Mouse (Mus musculus) 3T3-L1 (cell line): ENCODE measurements around the gene Herc4.

Source experiments
- DNase-seq: peaks from one replicate; pipeline ENCODE4 v3.0.0-alpha.2; 2015; ENCODE audit warnings: low read depth, low spot score

The Herc4 gene

DNA sequence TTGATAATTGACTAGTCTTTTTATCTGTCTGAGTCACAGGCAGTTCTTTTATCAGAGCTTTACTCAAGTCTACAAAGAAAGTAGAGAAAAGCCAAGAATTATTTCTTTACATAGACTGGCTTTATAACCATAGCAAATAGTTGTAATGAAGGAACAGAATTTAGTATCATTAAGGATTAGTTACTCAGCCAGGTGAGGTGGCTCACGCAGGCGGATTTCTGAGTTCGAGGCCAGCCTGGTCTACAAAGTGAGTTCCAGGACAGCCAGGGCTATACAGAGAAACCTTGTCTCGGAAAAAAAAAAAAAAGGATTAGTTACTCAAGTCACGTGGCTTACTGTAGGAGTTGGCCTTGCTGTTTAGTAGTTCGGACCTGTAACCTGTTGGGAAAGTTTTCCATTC is 4.8 kb downstream of the Herc4 start:
- DNase-seq = no peak

DNA sequence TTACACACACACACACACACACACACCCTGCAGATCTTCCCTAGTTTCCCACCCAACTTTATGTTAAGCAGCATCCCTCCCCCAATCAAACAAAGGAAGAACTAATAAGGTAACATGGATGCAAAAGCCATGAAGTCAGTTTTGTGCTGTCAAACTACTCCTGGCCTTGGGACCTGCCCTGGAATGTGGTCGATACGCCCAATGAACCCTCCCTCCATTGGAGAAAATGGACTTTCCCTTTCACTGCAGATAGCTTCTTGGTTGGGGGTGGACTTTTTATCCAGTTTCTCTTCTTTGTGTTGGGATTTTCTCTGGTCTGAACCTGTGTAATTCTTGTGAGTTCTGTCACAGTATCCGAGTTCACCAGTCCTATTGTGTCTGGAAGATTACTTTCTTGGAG is 15.1 kb downstream of the Herc4 start:
- no peak for DNase-seq

DNA sequence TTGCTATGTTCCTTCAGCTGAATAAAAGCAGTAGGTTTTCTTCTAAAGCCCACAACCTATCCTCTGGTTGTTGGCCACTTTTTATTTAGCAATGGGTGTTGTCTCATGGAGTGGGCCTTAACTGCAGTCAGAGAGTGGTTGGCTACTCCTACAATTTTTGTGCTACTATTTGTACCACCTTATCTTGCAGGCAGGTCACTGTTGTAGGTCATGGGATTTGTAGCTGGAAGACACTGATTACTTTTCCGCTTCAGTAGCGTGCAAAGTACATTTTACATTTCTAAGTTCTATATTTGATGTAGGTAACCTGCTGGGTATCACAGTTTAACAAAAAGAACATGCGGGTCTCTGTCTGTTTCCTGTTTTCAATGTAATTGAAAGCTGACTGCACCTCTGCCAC is 15.7 kb downstream of the Herc4 start:
- DNase-seq = no peak

DNA sequence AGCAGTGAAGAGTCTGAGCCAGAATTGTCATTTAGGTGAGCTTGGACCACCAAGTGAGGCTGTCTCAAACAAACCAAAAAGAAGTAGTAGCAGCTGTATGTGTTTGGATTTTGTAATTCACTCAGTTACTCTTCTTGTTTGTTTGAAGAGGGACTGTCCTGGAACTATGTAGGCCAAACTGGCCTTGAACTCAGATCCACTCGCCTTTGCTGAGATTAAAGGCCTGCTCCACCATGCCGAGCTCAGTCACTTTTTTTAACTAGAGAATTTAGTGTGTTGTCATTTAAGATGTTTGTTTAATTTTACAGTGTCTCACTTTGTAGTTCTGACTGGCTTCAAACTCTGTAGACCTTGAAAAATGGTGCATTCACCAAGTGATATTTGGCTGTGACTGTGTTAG is 24.3 kb downstream of the Herc4 start:
- DNase-seq = no peak

DNA sequence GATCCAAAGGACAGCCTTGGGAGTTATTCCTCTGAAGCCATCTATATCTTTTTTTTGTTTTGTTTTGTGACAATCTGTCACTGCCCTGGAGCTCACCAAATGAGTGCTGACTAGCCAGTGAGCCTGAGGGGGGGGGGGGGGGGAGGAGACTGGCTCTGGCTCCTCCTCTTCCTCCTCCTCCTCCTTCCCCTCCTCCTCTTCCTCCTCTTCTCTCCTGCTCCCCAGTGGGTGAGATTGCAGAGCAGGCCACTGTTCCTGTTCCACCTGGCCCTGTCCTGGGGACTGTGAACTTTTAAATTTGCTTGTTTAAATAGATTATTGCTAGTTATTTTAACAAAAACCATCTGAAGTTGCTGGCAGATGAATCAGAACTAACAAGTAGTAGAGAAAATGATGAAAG is 28.8 kb downstream of the Herc4 start:
- DNase-seq = no peak

DNA sequence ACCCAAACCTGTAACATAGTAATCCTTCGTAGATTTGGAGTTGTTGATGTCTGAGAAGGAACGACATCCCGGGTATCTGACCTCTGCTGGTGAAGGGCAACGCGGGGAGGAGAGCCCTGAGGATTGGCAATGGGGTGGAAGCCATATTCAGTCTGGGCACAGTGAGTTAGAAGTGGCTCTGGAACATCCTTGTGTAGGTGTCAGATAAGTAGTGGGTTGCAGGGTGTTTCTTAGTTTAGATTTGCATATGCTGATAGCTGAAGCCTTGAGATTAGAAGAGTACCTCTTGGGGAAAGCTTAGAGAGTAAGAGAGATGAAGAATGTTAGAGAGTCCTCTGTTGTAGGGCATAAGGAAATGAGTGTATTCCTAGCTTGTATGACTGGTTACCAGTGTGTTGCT is 29.3 kb downstream of the Herc4 start:
- no peak for DNase-seq

DNA sequence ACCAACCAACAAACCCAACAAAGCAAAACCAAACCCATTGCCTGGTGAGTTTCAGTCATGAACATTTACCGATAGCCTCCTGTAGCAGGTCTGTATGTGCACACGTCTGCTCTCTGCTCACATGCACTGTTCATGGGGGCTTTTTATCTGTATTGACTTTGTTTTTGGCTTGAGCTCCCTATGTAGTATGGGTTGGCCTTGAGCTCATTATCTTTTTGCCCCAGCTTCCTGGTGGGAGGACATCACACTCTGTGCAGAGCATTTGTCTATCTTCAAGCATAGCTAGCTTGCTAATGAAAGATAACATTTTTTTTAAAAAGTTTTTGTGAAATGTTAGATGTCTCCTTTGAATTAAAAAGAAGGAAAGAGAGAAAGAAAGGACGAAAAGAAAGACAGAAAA is 33.4 kb downstream of the Herc4 start:
- DNase-seq = no peak

DNA sequence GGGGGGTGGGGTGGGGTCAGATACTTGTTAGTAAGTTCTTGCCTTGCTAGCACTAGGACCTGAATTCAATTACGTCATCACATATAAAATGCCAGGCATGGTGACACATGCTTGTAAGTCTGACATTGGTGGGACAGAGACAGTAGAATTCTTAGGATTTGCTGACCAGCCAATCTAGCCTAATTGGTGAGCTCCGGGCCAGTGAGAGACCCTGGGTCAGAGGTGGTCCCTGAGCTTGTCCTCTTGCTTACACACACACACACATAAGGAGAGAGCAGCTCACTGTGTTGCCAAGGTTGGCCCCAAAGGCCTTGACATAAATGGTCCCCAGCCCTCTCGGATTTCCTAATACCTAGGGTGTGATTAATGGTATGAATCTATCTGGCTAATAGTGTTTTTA is 36.2 kb downstream of the Herc4 start:
- no peak for DNase-seq

DNA sequence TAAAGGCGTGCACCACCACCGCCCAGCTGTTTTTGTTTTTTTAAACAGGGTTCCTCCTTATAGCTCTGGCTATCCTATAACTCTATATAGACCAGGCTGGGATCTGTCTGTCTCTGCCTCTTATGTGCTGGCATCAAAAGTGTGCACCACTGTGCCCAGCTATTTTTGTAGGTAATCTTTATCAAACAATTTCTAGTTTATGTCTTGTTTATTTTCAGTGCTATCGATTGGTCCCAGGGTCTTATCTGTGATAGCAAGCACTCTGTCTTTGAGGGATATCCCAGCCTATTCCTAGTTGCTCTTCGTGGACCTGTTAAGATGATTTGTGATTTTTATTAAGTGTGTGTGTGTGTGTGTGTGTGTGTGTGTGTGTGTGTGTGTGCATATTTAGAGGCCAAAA is 38.8 kb downstream of the Herc4 start:
- no peak for DNase-seq

DNA sequence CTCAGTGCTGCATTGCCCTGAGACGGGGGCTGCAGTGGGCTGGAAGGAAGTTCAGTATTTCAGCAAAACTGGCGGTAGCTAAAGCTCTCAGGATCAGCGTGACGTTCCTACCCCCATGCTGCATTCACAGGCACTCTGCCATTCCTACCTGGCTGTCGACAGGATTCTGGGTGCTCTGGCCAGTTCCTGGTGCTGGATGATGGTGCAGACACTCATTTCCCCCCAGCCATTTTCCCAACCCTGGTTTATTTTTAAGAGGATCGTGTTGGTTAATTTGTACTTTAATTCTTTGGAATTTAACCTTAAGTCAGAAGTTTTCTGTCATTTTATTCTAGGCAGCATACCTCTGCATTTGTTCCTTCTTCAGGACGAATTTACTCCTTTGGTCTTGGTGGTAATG is 39.2 kb downstream of the Herc4 start:
- DNase-seq = no peak

DNA sequence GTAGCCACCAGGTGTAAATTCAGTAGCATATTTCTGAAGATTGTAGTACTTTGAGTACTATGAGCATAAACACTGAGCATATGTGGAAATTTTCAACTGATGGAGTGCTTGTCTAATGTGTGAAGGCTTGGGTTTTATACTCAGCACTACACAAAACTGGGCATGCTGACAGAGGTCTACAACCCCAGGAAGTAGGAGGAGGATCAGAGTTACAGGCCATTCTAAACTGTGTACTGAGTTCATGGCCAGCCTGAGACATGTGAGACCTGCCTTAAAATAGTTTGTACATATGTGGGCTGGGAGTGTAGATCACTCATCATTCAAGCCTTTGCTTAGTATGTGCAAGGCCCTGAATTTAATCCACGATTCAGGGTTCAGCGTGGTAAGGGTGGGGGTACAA is 58.7 kb downstream of the Herc4 start:
- DNase-seq = no peak

DNA sequence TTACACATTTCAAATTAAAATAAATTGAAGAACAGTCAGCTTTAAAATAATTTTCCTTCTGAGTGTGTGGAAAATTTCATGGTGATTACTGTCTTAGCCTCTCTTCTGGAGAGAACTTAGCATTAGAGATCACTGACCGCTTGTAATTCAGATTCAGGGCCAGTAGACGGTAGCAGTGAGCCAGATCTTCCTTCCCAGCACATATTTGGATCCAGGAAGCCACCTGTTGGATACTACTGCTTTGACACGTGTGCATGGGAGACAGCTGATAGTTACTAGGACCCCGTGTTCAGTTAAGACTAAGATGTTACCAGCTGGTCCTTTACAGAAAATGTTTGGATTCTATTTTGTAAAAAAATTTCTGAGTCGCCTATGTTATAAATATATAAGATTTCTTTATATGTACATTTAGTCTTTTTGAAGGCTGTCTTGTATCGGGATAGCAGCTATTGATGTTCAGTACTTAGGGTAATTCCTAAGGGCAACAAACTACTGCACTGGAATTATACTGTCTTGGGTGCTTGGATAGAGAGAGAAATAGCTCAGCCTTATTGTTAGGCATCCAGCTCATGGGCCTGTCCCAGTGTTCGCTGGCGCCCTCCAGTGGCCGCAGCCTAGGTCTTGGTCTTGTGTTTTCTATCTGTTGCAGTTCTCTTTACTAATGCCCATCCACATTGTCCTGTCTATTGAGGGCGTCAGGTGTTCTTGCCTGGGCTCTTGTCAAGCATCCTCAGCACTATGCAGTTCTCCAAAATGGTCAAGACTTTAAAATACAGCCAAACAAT is 65.2 kb downstream of the Herc4 start:
- DNase-seq = peak; percentile 80

DNA sequence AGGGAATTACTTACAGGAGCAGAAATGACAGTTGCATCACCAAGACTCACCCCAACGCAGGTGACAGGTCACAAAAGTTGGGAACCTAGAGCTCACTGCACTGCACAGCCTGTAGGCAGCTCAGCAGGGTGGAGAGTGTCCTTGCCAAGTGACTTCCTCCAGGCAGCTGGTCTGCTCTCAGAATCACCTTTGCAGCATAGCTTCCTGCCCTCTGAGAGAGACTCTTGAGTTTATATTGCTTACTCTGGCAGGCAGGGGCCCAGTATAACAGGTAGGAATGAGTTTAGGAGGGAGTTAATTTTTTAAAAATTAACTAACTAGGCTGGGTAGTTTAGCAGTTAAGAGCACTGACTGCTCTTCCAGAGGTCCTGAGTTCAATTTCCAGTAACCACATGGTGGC is 70.1 kb downstream of the Herc4 start:
- no peak for DNase-seq

DNA sequence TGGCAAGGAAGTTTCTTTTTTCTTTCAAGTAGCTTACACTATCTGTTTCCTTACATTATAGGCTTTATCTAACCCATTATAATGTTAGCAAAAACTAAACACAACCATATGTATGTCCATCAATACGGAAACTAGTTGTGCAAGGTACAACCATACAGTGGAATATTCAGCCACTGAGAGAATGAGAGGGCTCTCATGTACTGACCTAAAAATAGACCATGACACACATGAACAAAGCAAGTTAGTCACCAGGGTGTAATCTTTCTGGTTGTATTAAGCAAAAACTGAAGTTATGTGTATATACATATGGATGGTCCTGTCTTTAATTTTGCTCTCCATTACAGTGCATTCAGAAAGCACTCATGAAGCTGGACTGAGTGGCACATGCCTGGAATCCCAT is 83.5 kb downstream of the Herc4 start:
- peak; percentile 44 for DNase-seq

DNA sequence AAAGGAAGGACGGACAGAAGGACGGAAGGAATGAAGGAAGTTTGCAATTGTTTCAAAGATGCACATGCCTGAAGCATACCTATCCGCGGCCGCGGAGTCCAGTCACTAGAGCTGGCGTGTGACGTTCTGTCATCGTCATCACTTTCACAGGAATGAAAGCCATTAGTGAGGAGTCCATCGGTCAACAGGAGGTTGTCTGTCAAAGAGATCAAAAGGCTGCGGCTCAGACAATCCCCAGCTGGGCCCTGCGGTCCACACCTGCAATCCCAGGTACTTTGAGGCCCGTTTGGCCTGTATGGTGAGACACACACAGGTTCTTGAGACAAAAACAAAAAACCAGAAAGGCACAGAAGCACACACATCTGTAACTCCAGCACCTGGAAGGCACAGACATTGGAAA is 93.3 kb downstream of the Herc4 start:
- DNase-seq = no peak

DNA sequence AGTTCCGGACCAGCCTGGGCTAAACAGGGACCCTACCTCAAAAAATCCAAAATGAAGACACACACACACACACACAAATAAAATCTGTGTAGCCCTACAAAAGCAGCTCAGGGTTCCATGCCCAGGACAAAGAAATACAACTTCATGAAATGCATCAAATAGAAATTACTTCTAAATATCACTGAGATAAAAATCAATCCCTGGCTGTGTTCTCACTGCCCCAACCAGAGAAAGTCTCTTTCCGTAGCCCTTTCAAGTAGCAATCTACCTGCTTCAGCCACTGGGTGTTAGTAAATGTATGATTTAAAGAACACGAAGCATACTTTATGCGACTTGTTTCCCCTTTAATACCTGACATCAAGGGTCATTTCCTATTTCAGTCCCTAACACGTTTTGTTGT is 93.7 kb downstream of the Herc4 start:
- no peak for DNase-seq

DNA sequence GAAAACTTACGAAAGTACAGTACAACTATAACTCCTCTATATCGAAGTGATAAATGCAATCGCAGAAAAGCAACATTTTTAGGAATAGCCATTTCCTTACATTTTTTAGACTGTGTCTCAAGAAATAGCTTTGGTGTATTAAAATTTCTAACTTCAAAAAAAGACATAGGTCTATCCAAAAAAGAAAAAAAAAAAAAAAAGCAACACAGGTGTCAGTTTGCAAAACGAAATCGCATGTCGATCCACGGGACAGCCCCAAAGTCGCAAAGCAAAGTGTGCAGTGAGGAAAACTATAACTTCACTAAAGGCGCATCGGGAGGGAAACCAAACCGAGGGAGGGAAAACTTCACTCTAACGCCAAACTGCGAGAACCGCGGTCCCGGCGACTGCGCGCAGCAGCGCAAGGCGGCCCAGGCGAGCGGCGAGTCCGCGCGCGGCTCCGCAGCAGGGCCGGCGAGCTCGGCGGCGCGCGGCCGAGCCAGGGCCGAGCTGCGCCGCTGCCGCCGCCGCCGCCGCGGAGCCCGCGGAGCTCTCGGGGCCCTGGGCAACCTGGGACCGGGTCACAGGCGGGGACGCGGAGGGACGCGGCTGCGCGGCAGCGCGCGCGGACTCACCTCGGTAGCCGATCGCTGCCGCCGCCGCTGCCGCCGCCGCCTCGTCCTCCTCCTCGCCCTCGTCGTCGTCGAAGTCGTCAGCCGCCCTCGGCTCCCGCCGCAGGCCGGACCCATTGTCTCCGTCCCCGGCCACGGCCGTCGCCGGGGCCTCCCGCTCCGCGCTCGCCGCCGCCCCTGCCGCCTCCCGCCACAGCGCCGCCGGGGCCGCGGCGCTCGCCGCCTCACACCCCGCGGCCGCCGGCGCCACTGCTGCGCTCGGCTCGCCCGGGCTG is 94.6 kb downstream of the Herc4 start:
- DNase-seq = peak; percentile 33

DNA sequence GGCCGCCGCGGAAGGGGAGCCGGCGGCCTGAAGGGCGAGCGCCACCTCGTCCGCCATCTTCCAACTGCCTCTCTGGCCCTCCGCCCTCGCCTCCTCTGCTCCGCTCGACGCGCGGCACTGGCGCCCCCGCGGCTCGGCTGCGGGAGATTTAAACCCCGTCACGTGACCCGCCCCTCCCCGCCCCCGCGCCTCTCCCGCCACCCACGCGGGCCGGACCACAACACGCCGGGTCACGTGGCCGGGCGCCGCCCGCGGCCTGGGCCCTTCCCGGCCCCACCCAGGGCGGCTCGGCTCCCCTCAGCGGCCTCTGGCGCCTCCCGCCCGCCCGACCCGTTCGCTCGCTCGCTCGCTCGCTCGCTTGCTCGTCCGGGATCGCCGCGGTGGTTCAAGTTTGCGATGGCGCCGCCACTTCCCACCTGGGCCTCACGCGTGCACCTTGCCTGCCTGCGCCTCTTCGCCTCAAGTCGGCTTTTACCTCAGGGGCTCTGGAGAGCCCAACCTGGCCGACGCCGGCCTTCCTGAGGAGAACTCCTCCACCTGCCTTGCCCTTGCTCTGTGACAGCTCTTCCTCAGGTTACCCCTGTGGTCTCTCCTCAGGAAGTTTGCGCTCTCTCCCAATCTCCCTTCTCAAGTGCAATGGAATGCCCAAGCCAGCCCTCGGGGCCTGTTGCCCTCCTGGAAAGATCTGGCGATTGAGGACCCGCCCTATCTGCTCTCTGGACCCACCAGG is 95.5 kb downstream of the Herc4 start:
- DNase-seq = peak; percentile 43

DNA sequence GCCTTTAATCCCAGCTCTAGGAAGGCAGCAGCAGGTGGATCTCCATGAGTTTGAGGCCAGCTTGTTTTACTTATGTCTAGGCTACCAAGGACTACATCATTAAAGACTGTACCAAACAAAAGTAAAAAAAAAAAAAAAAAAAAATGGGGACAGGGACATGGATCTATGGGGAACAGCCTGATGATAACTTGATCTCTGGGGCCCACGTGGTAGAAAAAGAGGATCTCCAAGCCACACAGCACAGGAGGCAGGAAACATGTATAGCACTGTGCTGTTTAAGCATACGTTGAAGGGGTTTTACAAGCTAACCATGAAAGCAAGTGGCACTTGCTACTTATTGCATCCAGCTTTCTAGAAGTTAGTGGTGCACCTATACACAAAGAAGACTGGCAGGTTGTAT is 97.7 kb downstream of the Herc4 start:
- DNase-seq = no peak

DNA sequence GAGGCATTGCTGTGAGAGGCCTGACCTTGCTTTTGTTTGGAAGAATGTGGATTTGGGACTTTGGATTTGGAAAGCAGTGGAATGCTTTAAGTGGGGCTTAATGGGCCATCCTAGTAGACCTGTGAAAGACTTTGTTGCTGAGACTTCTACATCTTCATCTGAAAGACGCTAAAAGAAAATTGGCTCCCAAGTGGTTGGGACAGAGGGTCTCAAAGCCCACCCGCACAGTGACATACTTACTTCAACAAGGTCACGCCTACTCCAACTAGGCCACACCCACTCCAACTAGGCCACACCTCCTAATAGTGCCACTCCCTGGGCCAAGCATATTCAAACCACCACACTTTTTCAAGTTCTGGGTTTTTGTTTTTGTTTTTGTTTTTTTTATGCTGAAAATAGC is 101.1 kb downstream of the Herc4 start:
- no peak for DNase-seq

DNA sequence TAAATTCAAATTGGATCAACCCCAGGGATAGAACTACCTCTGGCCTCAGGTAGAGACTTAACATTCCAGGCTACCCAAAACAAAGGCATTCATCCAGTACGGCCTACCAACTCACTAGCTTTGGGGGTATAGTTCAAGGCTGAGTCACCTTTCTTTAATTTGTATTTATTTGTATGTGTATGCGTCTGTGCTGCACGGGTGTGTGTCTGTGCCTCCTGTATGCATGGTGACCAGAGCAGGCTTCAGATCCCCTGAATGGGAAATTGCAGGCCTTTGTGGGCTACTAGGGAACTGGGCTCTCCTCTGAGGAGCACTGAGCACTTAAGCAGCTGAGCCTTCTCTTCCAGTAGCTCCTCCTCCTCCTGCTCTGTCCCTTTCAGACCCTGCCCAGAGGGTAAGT is 104.7 kb downstream of the Herc4 start:
- DNase-seq = no peak

DNA sequence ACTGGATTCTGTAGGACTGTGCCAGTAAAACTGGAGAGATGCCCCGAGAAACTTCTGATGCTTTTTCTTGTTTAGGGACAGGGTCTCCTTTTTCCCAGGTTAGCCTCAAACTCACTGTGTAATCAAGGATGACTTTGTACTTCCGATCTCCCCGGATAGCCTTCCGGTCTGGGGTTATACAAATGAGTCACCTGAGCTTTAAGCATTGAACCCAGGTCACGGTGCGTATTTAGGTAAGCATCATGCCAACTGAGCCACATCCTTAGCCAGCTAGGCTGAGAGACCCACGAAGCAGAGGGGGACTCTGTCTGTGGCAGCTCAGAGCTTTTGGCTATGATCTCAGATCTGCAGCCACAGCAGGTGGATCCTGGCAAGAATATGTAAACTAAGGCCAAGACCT is 107.1 kb downstream of the Herc4 start:
- no peak for DNase-seq
